Mouse (Mus musculus): ENCODE results near the gene Smad1.

Gene Smad1

GRCm38 (mm10) chr8:79351916-79352315 lies 47.4 kb downstream of the Smad1 start:
- DNase-seq = no peak

DNA sequence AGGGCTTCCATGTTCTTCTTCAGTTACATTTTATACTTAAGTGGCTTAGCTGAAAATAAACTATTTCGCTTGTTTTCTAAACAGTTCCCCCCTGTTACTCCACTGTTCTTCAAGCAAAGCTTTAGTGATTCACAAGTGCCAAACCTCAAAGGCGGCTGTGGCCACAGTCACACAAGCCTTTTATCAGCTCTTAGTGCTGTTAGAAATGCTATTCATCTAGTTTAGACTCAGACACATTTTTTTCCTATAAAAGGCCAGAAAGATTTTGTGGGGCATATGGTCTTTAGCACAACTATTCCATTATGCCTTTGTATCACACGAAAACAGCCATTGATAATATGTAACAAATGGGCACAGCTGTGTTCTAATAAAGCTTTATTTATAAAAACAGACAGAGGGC lies 48.5 kb downstream of the Smad1 start:
- no peak for DNase-seq

GRCm38 (mm10) chr8:79350094-79350593 lies 49.2 kb downstream of the Smad1 start:
- peak; percentile 75 for DNase-seq

DNA sequence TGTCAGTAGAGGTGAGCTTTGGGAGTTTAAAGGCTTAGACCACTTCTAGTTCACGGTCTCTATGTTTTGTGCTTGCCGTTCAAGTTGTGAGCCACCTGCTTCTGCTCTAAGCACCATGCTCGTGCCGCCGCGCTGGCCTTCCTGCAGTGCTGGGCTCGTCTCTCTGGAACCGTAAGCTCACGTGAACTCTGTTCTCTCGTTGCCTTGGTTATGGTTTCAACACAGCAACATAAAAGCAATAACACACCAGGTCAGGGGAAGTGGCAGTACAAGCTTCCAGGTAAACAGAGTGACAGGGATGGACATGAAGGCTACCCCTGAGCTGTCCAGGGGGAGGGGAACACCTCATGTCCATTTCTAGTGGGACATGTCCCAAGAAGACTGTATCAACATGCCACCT lies 52.9 kb downstream of the Smad1 start:
- DNase-seq = no peak

GRCm38 (mm10) chr8:79345856-79346255 lies 53.5 kb downstream of the Smad1 start:
- DNase-seq = no peak

DNA sequence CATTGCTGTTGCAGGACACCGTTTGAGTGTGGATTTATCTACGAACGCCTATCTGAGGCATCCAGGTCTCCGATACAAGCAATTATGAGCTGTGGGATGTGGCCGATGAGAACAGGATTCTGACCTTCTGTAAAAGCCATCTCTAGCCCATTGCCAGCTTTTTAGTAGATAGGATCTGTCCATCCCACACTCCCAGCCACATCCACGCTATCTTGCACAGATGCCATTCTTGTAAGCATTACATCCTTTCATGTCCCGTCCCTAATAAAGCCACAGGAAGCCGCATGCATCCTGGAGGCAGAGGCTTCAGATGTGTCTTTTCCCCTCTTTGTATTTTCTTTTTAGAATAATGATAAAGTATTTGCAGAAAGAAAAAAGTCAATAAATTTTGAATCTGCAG lies 58.1 kb downstream of the Smad1 start:
- no peak for DNase-seq

- DNase-seq = no peak
These were observed 59.8 kb downstream of the Smad1 start for GRCm38 (mm10) chr8:79339555-79339954.

- no peak for DNase-seq
These were observed 60.7 kb downstream of the Smad1 start for GRCm38 (mm10) chr8:79338619-79339018.

DNA sequence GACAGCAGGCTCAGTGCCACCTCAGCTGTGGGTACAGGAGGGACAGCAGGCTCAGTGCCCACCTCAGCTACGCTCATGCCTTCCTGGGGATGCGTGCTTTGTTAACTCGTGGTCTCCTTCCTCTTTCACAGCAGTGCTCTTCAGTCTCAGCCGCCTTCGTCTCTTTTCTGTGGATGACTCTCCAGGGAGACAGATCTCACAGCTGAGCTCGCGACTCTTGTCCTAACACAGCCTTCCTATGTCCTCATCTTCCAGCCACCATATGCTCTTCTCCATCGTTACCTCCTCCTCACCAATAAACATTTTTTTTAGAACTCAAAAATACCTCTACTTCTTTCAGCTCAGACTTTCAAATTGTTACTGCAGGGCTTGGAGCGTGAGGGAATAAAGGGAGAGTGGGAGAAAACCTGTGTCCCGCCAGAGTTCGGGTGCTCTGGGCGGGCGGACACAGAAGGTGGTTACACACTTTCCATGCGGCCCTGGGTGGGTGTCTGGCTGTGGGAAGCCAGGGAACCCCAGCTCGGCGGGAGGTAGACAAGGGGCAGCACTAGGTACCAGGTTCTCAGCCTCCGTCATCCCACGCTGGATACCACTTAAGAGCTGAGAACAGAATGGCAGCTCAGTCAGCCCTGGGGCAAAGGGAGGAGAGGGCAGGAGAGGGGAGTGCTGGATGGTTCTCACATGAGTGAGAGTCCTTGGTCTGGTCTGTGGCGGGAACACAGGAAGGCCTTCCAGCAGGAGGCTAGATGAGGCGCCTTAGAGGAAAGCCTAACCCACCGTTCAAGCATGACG lies 67.0 kb downstream of the Smad1 start:
- no peak for DNase-seq

DNA sequence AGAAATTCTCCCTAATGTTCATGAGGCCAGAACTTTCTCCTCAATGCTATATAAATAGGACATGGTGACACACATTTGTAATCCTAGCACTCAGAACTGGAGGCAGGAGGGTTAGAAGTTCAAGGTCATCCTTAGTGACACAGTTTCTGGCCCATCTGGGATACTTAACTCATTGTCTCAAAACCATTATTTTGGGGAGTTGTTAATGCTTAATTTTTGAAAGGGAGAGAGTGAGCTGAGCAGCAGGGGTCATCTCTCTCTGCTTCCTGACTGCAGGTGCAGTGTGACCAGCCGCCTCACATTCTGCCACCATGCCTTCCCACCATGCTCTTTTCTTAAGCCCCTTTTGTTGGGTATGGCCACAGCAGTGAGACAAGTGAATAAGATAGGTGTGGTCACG lies 67.7 kb downstream of the Smad1 start:
- no peak for DNase-seq

DNA sequence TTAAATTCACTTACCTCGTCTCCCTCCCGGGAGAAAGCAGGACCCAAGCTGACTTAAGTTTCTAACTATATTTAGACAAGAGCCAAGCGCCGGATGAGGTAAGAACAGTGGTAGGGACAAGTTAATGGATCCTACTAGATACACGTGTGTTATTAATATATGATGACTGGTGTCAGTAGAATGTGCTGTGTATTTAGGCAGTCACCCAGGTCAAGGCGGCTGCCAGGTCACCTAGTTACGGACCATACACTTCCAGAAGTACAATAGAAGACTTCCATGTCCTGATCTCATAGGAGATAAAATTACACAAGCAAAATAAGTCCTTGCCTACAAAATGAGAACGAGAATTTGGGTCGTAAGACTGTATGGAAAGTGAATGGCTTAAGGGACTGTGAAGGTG lies 68.3 kb downstream of the Smad1 start:
- DNase-seq = no peak

DNA sequence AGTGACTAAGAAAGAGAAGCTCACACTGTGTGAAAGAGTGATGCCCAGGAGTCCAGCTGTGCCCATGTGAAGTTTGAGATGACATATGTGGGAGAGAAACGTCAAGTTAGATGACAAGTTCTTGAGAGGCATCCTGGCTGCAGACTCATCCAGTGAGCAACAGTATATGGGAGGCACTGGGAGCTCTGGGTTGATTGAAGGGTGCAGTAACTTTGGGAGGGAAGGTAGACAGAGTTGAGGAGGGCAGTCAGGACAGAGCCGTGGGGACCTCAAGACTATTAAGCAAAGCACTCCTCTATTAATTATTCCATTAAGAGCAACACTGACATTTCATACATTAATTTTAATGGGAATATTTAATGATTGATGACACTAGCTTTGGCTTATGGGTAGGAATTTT lies 69.6 kb downstream of the Smad1 start:
- no peak for DNase-seq

GRCm38 (mm10) chr8:79329182-79329581 lies 70.1 kb downstream of the Smad1 start:
- DNase-seq = no peak

GRCm38 (mm10) chr8:79325510-79325909 lies 73.8 kb downstream of the Smad1 start:
- DNase-seq = no peak

GRCm38 (mm10) chr8:79324928-79325327 lies 74.4 kb downstream of the Smad1 start:
- no peak for DNase-seq

- no peak for DNase-seq
These were observed 75.3 kb downstream of the Smad1 start for GRCm38 (mm10) chr8:79324036-79324435.

DNA sequence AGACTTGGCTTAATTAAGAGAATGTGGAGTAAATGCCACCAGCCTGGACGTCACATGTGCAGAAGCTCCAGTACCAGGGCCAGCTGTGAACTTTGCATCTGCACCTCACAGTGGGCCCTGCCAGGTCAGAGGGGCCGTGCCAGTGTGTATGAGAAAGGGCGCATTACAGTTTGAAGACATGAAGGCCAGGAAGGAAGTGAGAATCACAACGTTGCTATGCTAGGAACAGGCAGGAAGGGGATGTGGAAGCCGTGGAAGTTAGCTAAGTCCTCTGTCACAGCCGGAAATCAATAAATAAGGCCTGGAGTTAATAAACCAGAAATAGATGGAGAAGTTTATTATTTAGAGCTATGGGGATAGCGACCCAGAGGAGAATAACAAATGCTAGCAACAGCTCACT lies 76.2 kb downstream of the Smad1 start:
- DNase-seq = no peak

DNA sequence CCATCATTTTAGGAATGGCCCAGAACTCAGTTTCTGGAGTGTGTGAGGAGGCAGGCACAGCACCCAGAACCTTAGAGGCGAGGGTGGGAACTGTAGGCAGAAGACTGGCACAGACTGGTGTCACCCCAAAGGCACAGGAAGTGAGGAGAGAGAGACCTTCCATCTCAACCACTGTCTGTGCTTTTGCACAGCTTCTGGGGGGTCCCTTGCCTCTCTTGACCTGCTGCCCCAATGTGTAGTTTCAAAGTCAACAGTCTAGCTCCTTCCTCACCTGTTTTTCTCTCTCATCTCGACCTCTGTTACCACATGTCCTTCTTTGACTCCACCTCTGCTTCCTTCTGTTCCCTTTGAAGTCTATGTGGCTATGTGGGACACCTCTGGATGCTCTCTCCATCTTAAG lies 88.5 kb downstream of the Smad1 start:
- DNase-seq = no peak

DNA sequence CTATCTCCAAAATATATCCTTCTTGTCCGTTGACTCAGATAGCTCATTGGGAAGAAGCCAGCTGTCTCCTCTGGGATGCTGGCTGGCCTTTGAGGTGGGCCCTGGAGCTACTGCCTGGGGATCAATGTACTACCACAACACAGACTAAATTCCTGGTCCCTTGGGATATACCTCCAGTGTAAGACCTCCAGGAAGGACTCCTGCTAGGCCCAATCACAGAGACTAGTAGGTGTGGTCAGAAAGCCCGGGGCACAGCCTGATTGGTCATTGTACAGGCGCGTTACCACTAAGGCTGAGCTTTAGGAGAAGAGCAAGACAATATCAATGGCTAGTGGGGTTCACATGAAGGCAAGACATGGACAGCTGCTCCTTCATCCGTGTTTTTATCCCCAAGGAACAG lies 93.4 kb downstream of the Smad1 start:
- no peak for DNase-seq

- no peak for DNase-seq
These were observed 97.8 kb downstream of the Smad1 start for GRCm38 (mm10) chr8:79301548-79301947.

GRCm38 (mm10) chr8:79299704-79300103 lies 99.6 kb downstream of the Smad1 start:
- no peak for DNase-seq

GRCm38 (mm10) chr8:79297763-79298162 lies 101.6 kb downstream of the Smad1 start:
- peak; percentile 67 for DNase-seq

DNA sequence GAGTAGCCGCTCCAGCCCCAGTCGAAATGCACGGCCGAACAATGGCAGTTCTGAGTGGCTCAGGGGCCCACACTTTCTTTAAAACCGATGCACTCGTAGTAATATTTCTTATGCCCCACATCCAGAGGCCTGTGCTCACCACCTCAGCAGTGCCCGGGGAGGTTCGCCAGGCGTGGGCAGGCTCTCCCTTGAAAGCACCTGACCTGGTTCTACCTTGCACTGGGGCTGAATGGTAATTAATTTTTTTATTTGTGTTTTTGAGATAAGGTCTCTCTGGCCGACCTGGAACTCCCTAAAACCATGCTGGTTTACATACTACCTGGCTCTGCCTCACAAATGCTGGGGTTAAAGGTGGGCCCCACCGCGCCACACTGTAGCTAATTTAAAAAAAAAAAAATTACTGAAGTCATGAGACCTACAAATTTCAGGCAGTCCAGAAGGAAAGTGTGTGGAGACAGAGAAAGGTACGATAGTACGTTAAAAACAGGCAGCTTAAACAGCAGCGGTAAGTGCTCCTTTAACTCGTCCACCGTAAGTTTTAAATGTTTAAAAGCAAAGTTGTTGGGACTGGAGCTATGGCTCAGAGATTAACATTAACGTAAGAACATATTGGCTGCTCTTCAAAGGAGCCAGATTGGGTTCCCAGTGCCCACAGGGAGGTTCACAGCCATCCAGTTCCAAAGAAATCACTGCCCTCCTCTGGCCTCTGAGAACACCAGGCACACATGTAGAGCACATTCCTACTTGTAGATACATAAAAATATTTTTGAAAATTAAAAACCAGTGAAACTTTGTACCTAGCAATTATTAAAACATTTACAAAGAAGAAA lies 103.8 kb downstream of the Smad1 start:
- DNase-seq = no peak

- DNase-seq = peak; percentile 96
These were observed 104.6 kb downstream of the Smad1 start, which contains the start of gene Mmaa for GRCm38 (mm10) chr8:79294610-79295275. Mmaa (minus strand) TSS chr8:79294937.

Measured in right cerebral cortex, postnatal 4 days (tissue).